Mouse (Mus musculus) adrenal gland, postnatal 25 days (tissue): Measurements from ENCODE around the gene Rufy4. TPM values are rescaled to one million over a fixed set of nuclear protein-coding genes. Genes with fewer than 3 reads are reported as not detected.

Source experiments
- total RNA-seq: library from RNA; stranded (reverse); gene quantifications from 2 replicates; pipeline ENCODE4 v1.2.3, GENCODE M21; 2021

Rufy4 gene
- total RNA-seq, 1 experiment from 2014 or later = 2.3 TPM

Other genes starting within 250 kb of the Rufy4 start
- 270 and 436 TPM in 2 replicates for gene Tns1, start 1.1 kb upstream of the Rufy4 start, total RNA-seq
- gene Cxcr2, start 28.4 kb downstream of the Rufy4 start, total RNA-seq = not detected in 2 replicates
- not detected in 2 replicates for gene Cxcr1, start 69.1 kb downstream of the Rufy4 start, total RNA-seq
- 170 and 172 TPM in 2 replicates for gene Arpc2, start 110.5 kb downstream of the Rufy4 start, total RNA-seq
- not detected in 2 replicates for gene Gpbar1, start 153.0 kb downstream of the Rufy4 start, total RNA-seq
- gene Aamp, start 159.2 kb downstream of the Rufy4 start, total RNA-seq = 157 and 183 TPM in 2 replicates
- gene Pnkd, start 159.4 kb downstream of the Rufy4 start, total RNA-seq = 65.2 and 75.9 TPM in 2 replicates
- gene Tmbim1, start 180.1 kb downstream of the Rufy4 start, total RNA-seq = 83.1 and 84.7 TPM in 2 replicates
- 0.67 TPM in 2 replicates for gene Catip, start 236.6 kb downstream of the Rufy4 start, total RNA-seq
- 5.8 and 11.4 TPM in 2 replicates for gene Slc11a1, start 249.7 kb downstream of the Rufy4 start, total RNA-seq